Mouse (Mus musculus) lung, embryonic 16.5 days (tissue): ENCODE results near the gene Dqx1. TPM values are rescaled to one million over a fixed set of nuclear protein-coding genes. Genes with fewer than 3 reads are reported as not detected.

ENCODE experiments used
- ATAC-seq: fragments of 200-750 bp; cut with Nextera tagmentation; 2 replicates; pipeline ENCODE4 v1.8.0; 2017; ENCODE audit warnings: low read depth, mild to moderate bottlenecking, moderate library complexity
- H3K27ac ChIP-seq: fragments of 300-500 bp; sonication (generic); 2 replicates; pipeline ENCODE4 v1.5.1; 2014; ENCODE audit warnings: mild to moderate bottlenecking, control low read depth, low read length
- H3K27me3 ChIP-seq: fragments of 300-500 bp; sonication (generic); 2 replicates; pipeline ENCODE4 v1.6.1; 2014; ENCODE audit warnings: low read depth, low read length, mixed read lengths; ENCODE audit not compliant: control insufficient read depth, insufficient read depth
- H3K36me3 ChIP-seq: fragments of 300-500 bp; sonication (generic); 2 replicates; pipeline ENCODE4 v1.6.1; 2014; ENCODE audit warnings: low read length; ENCODE audit not compliant: control insufficient read depth, insufficient read depth
- H3K4me1 ChIP-seq: fragments of 300-500 bp; sonication (generic); replicated peaks from 2 replicates; pipeline ENCODE4 v1.6.1; 2014; ENCODE audit warnings: low read length, mixed read lengths; ENCODE audit not compliant: control insufficient read depth, insufficient read depth
- H3K4me2 ChIP-seq: fragments of 300-500 bp; sonication (generic); 2 replicates; pipeline ENCODE4 v1.6.1; 2014; ENCODE audit warnings: low read depth, low read length, control low read depth
- H3K4me3 ChIP-seq: fragments of 300-500 bp; sonication (generic); 2 replicates; pipeline ENCODE4 v1.5.1; 2014; ENCODE audit warnings: mild to moderate bottlenecking, low read length, control low read depth
- H3K9ac ChIP-seq: fragments of 300-500 bp; sonication (generic); 2 replicates; pipeline ENCODE4 v1.6.1; 2014; ENCODE audit warnings: low read length, control low read depth
- H3K9me3 ChIP-seq: fragments of 300-500 bp; sonication (generic); 2 replicates; pipeline ENCODE4 v1.6.1; 2016; ENCODE audit warnings: low read length; ENCODE audit not compliant: control insufficient read depth
- WGBS: fragments of 180-500 bp; shearing (Covaris S2); extraction: QIAGEN DNeasy Blood & Tissue Kit; methylation state at CpG from one replicate; pipeline ENCODE4 v1.1.7; 2014; 5-methylcytosine and 5-hydroxymethylcytosine counted together
- polyA plus RNA-seq: library from polyadenylated mRNA; unstranded; fragments of >200 nt; fragmentation: Nextera tagmentation; extraction: Ambion mirVana; gene quantifications from 2 replicates; pipeline ENCODE4 v1.2.1, GENCODE M21; 2015

Dqx1 gene
- polyA plus RNA-seq, 1 experiment from 2014 or later, result 2.0 TPM

- H3K27me3 ChIP-seq, result no peaks in the 10 kb centered on the region
- H3K9ac ChIP-seq, result no peak overlapping the region
- no peak overlapping the region for H3K27ac ChIP-seq
- WGBS, result 58% methylated on average over 6 of the region's 6 CpGs
- no peak overlapping the region for H3K4me3 ChIP-seq
- no peaks in the 10 kb centered on the region for H3K9me3 ChIP-seq
- peaks cover 3% of the 10 kb centered on the region for H3K4me1 ChIP-seq
- no peaks in the 10 kb centered on the region for H3K36me3 ChIP-seq
- H3K4me2 ChIP-seq, result no peak overlapping the region
- peak; percentile 27; the same call in 1 of the 2 replicates for ATAC-seq
Measured at GRCm38 (mm10) chr6:83043561-83043960, 14.1 kb upstream of the Dqx1 start.

DNA sequence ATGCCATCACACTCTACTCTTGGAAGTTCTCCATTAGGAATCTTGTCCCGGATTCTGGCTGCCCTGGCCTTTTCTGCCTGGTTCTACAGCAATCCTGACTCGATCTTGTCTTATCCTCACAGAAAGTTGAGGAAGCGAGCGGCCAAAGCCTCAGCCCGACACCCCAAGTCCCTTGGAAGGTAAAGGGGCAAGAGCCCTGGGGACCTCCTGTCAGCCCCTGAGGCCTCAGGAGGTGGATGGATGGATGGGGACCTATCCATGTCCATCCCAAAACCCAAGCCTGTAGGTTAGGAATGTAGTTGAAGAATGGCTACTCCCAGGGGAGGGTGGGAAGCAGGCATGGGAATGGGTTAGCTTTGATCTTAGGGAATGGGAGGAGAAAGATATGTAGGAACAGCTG is 13.7 kb upstream of the Dqx1 start:
- Histone ChIP-seq H3K36me3 (no peaks in the 10 kb centered on the region), H3K27ac (no peak overlapping the region), H3K9ac (0 out of 2 replicates have a peak overlapping the region, but pooled peaks have one; percentile 13), H3K4me1 (no peaks in the 10 kb centered on the region; the same call in 1 of the 2 replicates), H3K4me3 (no peak overlapping the region), H3K4me2 (no peak overlapping the region), H3K9me3 (no peaks in the 10 kb centered on the region), H3K27me3 (no peaks in the 10 kb centered on the region)
- WGBS, result 84% methylated on average over 5 of the region's 5 CpGs
- no peak for ATAC-seq

DNA sequence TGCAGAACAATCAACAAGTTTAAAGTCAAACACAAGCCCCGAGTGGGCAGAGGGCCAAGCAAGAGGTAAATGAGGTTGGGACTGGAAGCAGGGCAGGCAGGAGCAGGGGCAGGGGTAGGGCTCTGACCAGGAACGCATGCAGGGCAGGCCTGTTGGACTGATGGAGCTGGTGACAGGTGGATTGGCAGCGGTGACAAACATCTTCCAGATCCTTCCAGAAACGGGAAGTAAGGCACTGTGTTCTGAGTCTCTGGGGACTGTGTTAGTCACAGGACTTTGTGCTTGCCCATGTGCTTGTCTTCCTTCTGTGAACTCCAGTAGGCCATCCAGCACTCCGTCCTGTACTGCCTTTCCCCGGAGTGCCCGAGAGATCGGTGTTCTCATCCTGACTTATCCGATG is 12.9 kb upstream of the Dqx1 start:
- Histone ChIP-seq H3K36me3 (no peaks in the 10 kb centered on the region), H3K9ac (no peak overlapping the region), H3K4me3 (no peak overlapping the region), H3K9me3 (no peaks in the 10 kb centered on the region), H3K27me3 (no peaks in the 10 kb centered on the region), H3K4me1 (no peaks in the 10 kb centered on the region; the same call in 1 of the 2 replicates), H3K27ac (no peak overlapping the region), H3K4me2 (no peak overlapping the region)
- WGBS, result 72% methylated on average over 9 of the region's 9 CpGs
- no peak for ATAC-seq

GRCm38 (mm10) chr6:83049367-83049766 is 8.3 kb upstream of the Dqx1 start:
- Histone ChIP-seq H3K9ac (no peak overlapping the region), H3K27me3 (no peaks in the 10 kb centered on the region), H3K27ac (no peak overlapping the region), H3K9me3 (no peaks in the 10 kb centered on the region), H3K4me1 (peaks cover 12% of the 10 kb centered on the region), H3K36me3 (peaks cover 14% of the 10 kb centered on the region), H3K4me2 (no peak overlapping the region), H3K4me3 (no peak overlapping the region)
- WGBS, result 65% methylated on average over 10 of the region's 10 CpGs
- ATAC-seq, result no peak

DNA sequence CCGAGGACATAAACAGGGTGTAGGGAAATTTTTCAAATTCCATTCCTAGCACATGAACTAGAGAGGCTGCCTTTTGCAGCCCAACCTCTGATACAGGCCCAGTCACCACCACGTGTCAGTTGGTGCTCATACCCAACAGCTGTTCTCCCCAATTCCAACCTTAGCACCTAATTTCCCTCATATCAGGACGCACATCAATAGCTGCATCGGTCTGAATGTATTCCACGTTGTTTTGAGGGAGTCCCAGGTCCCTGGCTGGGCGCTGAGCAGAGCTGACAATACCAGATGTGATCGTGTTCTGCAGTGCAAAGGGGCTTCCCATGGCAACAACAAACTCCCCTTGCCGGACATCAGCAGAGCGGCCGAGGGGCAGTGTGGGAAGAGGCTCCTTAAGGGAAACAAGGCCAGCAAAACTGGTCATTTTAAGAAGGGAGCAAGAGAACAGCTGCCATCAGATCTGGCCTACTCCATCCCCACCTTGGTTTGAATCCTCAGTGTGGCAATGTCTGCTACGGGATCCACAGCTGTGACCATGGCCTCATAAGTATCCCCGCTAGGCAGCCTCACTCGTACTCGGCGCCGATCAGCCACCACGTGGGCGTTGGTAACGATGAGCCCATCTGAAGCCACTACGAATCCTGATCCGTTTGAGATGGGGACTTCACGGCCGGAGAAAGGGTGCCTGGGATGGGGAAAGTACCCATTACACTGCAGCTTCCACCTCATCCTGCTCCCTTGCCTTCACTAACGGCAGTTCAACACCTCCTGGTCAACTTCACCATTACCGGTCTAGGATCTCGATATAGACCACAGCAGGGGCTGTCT is 4.3 kb upstream of the Dqx1 start:
- H3K9me3 ChIP-seq, result no peaks in the 10 kb centered on the region
- peak overlapping the region; percentile 92 for H3K9ac ChIP-seq
- H3K4me3 ChIP-seq, result peak overlapping the region; percentile 75
- 1% methylated on average over 26 of the region's 26 CpGs for WGBS
- peaks cover 22% of the 10 kb centered on the region for H3K4me1 ChIP-seq
- H3K4me2 ChIP-seq, result peak overlapping the region; percentile 95
- peak overlapping the region; percentile 62 for H3K27ac ChIP-seq
- H3K27me3 ChIP-seq, result no peaks in the 10 kb centered on the region
- peaks cover 19% of the 10 kb centered on the region for H3K36me3 ChIP-seq
- ATAC-seq, result 0 out of 2 replicates have a peak, but pooled peaks have one; percentile 2

DNA sequence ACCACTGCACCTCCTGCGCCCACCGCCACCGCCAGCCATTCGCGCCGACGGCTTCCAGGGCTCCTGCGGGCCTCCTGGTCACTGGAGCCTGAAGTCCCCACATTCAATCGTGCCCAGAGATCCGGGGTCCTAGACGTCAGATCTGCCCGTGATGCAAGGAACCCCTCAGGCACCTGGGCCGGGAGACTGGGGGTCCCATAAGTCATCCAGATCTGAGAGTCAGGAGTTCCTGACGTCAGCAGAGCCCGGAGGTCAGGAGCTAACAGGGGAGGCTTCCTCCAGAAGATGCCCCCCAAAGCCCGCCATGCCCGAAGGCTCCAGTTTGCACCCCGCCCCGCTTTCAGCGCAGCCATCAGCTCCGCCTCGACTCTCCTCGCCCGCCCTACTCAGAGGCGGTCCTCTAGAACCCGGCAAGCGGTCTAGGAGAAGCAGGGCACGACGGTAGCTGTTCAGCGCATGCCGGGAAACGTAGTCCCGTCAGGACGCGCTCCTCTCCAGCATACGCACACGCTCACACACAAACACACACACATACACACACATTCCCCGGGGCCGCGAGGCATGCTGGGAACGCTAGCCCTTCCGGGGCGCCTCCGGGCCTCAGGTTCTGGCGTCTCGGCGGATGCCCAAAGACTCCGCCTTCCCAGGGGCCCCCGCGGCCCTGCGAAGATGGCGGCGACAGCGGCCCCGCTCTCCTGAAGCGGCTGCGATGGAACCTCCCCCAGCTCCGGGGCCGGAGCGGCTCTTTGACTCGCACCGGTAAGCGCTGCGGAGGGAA is 3.4 kb upstream of the Dqx1 start, which contains the start of gene Aup1:
Aup1 (plus strand) TSS at position 448 of the 778 bp plus-strand sequence.
- Histone ChIP-seq H3K9me3 (no peaks in the 10 kb centered on the region), H3K27ac (peak within 1 kb of the TSS; percentile 87), H3K27me3 (no peaks in the 10 kb centered on the region), H3K4me1 (peaks cover 22% of the 10 kb centered on the region), H3K9ac (peak within 1 kb of the TSS; percentile 92), H3K4me2 (peak within 1 kb of the TSS; percentile 95), H3K36me3 (peaks cover 19% of the 10 kb centered on the region), H3K4me3 (peak within 1 kb of the TSS; percentile 75)
- WGBS, result under 1% methylated on average over 59 of the region's 64 CpGs
- peak; percentile 98 for ATAC-seq

DNA sequence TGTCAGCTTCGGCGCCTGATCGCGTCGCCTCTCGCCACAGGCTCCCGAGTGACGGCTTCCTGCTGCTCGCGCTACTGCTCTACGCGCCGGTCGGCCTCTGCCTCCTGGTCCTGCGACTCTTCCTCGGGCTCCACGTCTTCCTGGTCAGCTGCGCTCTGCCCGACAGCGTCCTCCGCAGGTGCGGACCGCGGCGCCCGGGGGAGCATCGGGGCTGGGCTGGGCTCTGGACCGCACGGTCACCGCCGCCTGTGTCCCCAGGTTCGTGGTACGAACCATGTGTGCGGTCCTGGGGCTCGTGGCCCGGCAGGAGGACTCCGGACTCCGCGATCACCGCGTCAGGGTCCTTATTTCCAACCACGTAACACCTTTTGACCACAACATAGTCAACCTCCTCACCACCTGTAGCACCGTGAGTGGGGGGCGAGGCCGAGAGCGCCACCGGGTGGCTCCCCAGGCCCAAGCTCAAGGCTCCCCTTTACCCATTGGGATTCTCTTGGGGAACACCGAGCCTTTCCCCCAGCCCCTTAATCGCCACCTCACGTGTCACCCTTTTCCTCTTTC is 2.7 kb upstream of the Dqx1 start, which contains the start of gene Htra2:
Htra2 (minus strand) TSS at position 403 of the 561 bp plus-strand sequence.
- no peaks in the 10 kb centered on the region for H3K27me3 ChIP-seq
- peak within 1 kb of the TSS; percentile 92 for H3K9ac ChIP-seq
- peak within 1 kb of the TSS; percentile 95 for H3K4me2 ChIP-seq
- H3K27ac ChIP-seq, result peak within 1 kb of the TSS; percentile 87
- H3K36me3 ChIP-seq, result peaks cover 19% of the 10 kb centered on the region
- ATAC-seq, result peak; percentile 37
- no peaks in the 10 kb centered on the region for H3K9me3 ChIP-seq
- peak within 1 kb of the TSS; percentile 75 for H3K4me3 ChIP-seq
- peaks cover 22% of the 10 kb centered on the region for H3K4me1 ChIP-seq
- WGBS, result under 1% methylated on average over 46 of the region's 50 CpGs

DNA sequence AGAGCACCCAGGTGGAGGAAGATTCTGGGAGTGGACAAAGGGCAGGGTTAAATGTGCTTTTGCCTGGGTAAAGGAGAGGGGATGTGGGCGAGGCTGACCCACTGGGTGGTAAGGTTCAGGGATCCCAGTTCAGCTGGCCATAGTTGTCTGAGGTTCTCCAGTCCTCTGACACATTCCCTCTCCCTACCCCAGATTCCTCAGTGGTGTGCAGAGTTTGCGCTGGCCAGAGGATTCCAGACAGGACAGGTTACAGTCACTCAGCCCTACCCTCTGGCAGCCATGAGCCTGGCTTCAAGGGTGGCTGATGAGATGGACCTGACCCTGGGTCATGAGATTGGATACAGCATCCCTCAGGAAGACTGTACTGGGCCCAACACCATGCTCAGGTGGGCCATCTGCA is 1.1 kb downstream of the Dqx1 start:
- H3K4me3 ChIP-seq, result no peak overlapping the region
- no peak overlapping the region for H3K4me2 ChIP-seq
- no peak overlapping the region for H3K27ac ChIP-seq
- H3K4me1 ChIP-seq, result peaks cover 10% of the 10 kb centered on the region
- H3K36me3 ChIP-seq, result peaks cover 5% of the 10 kb centered on the region
- peaks cover 20% of the 10 kb centered on the region for H3K27me3 ChIP-seq
- H3K9me3 ChIP-seq, result no peaks in the 10 kb centered on the region
- 72% methylated on average over 2 of the region's 2 CpGs for WGBS
- ATAC-seq, result no peak
- no peak overlapping the region for H3K9ac ChIP-seq

DNA sequence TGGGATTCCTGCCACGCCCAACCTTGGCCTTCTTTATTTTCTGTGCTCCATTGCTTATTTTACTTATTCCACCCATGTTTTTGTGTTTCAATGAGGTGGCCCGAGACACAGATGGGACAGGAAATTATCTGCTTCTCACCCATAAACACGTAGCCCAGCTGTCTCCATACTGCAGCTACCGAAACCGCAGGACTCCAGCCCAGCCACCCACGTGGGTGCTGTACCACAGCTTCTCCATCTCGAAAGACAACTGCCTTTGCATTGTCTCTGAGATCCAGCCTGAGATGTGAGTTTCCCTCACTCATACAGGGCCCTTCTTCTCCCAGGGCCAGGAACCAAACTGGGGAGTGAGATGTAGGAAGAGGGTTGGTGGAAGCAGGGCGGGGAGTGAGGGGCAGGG is 8.4 kb downstream of the Dqx1 start:
- Histone ChIP-seq H3K9me3 (no peaks in the 10 kb centered on the region), H3K36me3 (no peaks in the 10 kb centered on the region)

More for the DNA sequence above, 8.4 kb downstream of the Dqx1 start:
- 30% methylated on average over 8 of the region's 8 CpGs for WGBS
- H3K9ac ChIP-seq, result no peak overlapping the region
- peaks cover 92% of the 10 kb centered on the region for H3K27me3 ChIP-seq
- ATAC-seq, result no peak
- H3K4me3 ChIP-seq, result no peak overlapping the region
- no peak overlapping the region for H3K27ac ChIP-seq
- H3K4me2 ChIP-seq, result no peak overlapping the region
- H3K4me1 ChIP-seq, result no peaks in the 10 kb centered on the region; the same call in 1 of the 2 replicates
